Mouse (Mus musculus) A20 (cell line): Measurements from ENCODE around the gene Per1.

Source experiments
- DNase-seq: peaks from one replicate; pipeline ENCODE4 v3.0.0-alpha.2; 2011; ENCODE audit warnings: low read depth, low spot score

Per1 gene

GRCm38 (mm10) chr11:69099177-69099914 is 4.3 kb downstream of the Per1 start:
- DNase-seq: no peak

- peak; percentile 97 for DNase-seq
Measured at GRCm38 (mm10) chr11:69099915-69100345, 4.9 kb downstream of the Per1 start.

GRCm38 (mm10) chr11:69100639-69101360 is 5.8 kb downstream of the Per1 start:
- peak; percentile 37 for DNase-seq

GRCm38 (mm10) chr11:69101604-69102402 is 6.8 kb downstream of the Per1 start:
- no peak for DNase-seq

- no peak for DNase-seq
Measured at GRCm38 (mm10) chr11:69102403-69102725, 7.3 kb downstream of the Per1 start.

GRCm38 (mm10) chr11:69103121-69103520 is 8.1 kb downstream of the Per1 start:
- no peak for DNase-seq

- no peak for DNase-seq
Measured at GRCm38 (mm10) chr11:69103531-69104435, 8.8 kb downstream of the Per1 start.

GRCm38 (mm10) chr11:69104487-69104886 is 9.5 kb downstream of the Per1 start:
- no peak for DNase-seq

- no peak for DNase-seq
Measured at GRCm38 (mm10) chr11:69105227-69105626, 10.2 kb downstream of the Per1 start.

- DNase-seq: no peak
Measured at GRCm38 (mm10) chr11:69105796-69106195, 10.8 kb downstream of the Per1 start.

- no peak for DNase-seq
Measured at GRCm38 (mm10) chr11:69106299-69106698, 11.3 kb downstream of the Per1 start.

GRCm38 (mm10) chr11:69106842-69107241 is 11.8 kb downstream of the Per1 start:
- no peak for DNase-seq

GRCm38 (mm10) chr11:69107676-69108075 is 12.7 kb downstream of the Per1 start:
- DNase-seq: no peak

GRCm38 (mm10) chr11:69108223-69108622 is 13.2 kb downstream of the Per1 start:
- DNase-seq: no peak

- DNase-seq: no peak
Measured at GRCm38 (mm10) chr11:69109032-69109900, 14.2 kb downstream of the Per1 start.

GRCm38 (mm10) chr11:69110319-69111046 is 15.5 kb downstream of the Per1 start:
- peak; percentile 90 for DNase-seq

GRCm38 (mm10) chr11:69111051-69111810 is 16.2 kb downstream of the Per1 start:
- no peak for DNase-seq

- no peak for DNase-seq
Measured at GRCm38 (mm10) chr11:69111865-69112264, 16.8 kb downstream of the Per1 start.

- DNase-seq: no peak
Measured at GRCm38 (mm10) chr11:69114018-69114417, 19.0 kb downstream of the Per1 start.
